Mouse (Mus musculus) left cerebral cortex, adult 18-20 months (tissue): Measurements from ENCODE around the gene Col25a1. TPM values are rescaled to one million over a fixed set of nuclear protein-coding genes. Genes with fewer than 3 reads are reported as not detected.
A peak's percentile ranks its signal among the peaks of the same experiment; 100 is the strongest.

Source experiments
- DNase-seq, 2 experiments: peaks; one replicate each; pipeline ENCODE4 v3.0.0; 2021 to 2022; ENCODE audit warnings: low spot score in 2 of 2, mixed read lengths in 1 of 2
- total RNA-seq, 2 experiments: library from RNA; stranded (reverse); gene quantifications; 2 replicates each; pipeline ENCODE4 v1.2.3; 2021

Col25a1 gene
- total RNA-seq, 2 experiments from 2014 or later, result 39.5 to 41.4 TPM

GRCm38 (mm10) chr3:130160902-130161301, 29.6 kb downstream of the Col25a1 start:
- no peak for DNase-seq

DNA sequence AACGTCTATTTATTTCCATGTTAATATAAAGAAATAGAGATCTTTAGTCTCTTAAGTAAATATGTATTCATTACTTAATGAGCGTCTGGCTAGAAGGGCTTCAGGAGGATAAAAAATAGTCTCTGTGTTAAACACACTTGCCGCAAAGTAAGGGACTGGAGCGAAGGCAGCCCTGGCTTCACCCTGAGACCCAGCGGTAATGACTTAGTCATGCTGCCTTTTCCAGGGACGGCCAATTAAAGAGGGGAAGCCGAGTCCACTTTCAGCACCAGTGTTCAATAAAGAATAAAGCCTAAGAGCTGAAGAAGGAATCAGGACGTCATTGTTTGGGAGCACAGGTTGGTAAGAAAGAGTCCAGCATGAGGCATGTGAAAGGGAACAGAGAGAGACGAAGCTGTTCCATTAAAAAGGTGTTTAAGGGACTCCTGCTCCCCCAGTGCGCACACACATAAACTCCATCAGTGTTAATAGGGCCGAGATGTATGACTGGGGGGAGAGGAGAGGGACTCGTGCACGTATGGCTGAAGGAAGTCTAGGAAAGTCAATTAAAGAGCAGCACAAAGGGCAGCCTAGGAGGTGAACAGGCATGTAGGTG, 30.1 kb downstream of the Col25a1 start:
- DNase-seq, result no peak

GRCm38 (mm10) chr3:130166875-130167274, 35.6 kb downstream of the Col25a1 start:
- DNase-seq, result no peak

GRCm38 (mm10) chr3:130172764-130173163, 41.5 kb downstream of the Col25a1 start:
- no peak for DNase-seq

- DNase-seq, result peak; percentile 55 to 74
These were observed 49.1 kb downstream of the Col25a1 start for GRCm38 (mm10) chr3:130180181-130180940.

DNA sequence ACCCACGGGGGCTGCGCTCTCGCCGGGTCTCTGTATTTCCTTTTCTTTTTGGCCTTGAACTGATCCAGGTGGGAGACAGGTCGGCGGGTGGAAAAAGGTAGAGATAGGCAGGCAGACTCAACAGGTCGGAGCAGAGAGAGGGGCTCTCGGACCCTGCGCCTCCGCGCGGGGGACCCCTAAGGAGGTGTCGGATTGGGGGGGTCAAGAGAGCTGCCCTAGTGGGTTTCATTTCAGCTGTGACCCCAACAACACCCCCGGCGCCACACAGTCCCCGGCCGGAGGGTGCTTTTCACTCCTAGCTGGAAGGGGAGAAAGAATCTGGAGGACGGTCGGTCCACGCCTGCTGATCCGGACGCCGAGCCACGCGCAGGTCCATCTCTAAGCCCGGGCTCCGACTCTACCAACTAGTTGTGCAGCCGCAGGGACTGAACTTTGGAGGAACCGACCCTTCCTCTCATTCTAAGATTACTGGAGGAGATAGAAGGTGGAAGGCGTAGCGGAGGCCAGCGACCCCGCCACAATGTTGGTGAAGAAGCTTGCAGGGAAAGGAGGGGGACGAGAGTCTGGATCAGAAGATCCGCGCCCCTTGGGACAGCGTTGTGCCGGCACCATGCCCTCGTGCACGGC, 49.8 kb downstream of the Col25a1 start:
- peak in 1 of 2 experiments; percentile 7 for DNase-seq

DNA sequence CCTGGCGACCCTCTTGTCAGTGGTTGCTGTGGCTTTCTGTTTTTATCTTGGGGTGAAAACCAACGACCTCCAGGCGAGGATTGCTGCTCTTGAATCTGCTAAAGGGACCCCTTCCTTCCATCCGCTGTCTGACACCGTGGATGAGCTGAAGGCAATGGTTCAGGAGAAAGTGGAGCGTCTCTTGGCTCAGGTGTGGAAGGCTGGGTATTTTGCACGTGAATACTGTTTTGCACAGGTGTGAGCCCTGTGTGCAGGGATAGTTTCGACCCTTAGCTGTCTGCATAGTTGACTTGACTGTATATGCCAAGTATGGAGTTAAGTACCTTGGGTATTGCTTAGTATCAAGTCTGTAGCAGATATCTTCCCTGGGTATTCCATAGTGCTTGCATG, 50.3 kb downstream of the Col25a1 start:
- no peak for DNase-seq

GRCm38 (mm10) chr3:130182450-130182849, 51.1 kb downstream of the Col25a1 start:
- no peak for DNase-seq

DNA sequence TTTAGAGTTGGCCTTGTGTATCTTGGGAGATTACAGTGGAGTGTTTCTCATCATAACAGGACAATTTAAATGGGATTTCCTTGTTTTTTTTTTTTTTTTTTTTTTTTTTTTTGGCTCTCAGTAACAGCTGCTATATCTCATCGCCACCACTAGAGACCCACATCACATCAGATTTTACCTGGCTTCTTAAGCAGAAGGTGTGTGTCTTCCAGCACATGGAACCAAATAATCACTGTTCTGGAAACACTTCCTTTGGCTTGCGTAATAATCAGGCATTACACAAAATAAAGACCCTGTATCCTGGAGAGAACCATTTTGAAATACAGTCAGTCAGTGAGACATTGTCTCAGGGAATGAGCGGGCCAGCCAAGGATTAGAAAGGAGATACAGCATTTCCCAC, 53.8 kb downstream of the Col25a1 start:
- DNase-seq, result no peak

- DNase-seq, result no peak
These were observed 56.3 kb downstream of the Col25a1 start for GRCm38 (mm10) chr3:130187588-130187987.

DNA sequence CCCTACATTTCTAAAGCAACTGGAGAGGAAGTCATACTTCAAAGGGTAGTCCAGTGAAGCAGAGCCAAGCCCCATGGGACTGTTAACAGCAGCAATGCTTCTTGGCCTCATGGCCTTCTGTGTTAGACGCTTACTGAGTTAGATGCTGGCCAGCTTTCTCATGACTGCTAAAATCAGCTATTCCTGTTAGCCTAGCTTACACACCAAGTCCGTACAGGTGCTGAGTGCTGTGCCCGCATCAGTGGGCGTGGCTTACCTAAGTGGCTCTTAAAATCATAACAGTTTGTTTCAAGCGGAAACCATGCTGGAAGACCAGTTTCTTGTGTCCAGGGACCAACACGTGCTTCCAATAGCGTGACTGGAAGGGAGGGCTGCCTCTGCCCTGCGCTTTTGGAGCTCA, 62.1 kb downstream of the Col25a1 start:
- no peak for DNase-seq

DNA sequence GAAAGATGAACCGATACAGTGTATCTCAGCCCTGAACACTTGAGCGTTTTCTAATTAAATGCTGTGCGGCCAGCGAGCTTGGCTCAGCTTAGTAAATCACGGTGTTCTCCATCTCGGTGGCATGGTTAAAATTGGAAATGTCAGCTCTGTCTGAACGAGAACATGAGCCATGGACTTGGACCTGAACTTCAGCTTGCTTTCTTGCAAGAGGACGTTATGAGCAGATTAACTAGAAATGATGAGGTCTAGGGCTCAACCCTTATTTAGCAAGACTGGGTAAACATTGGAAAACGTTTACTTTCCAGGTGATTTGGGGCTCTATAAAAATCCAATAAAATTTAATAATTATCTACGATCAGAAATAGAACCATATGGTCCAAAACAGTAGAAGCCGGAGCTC, 83.3 kb downstream of the Col25a1 start:
- no peak for DNase-seq

GRCm38 (mm10) chr3:130216141-130216540, 84.8 kb downstream of the Col25a1 start:
- DNase-seq, result no peak

DNA sequence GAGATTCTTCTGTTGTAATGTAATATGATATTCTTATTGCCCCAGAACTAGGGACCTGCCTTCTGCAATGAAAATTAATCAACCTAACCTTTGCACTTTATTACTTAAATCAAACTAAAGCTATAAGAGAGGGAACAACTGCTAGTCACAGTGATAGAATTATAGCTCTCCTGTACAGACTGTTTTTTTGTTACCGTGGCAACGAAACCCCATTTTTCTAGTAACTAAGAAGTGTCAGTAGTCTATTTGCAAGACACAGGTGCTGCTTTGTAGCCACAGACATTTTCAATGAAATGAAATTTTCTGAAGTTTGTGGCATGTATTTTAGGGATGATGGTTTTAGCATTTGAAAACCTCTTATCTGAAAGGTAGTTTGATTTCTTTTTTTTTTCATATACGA, 85.3 kb downstream of the Col25a1 start:
- no peak for DNase-seq

DNA sequence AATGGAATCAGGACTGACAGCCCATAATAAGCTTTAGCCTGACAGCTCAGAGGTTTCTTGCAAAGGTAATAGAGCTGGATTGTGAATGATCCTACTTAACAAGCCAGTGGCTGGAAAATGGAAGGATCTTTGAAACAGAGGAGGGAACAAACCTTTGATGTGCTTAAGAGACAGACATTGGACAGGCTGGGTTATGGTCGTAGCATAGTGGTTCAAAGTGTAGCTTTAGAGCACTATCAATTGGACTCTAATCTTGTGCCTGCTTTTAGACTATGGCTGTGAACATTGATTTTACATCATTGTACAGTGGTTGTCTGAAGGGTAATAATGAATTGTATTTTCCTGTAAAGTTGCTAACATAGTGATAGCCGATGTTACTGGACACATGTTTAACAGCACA, 86.4 kb downstream of the Col25a1 start:
- no peak for DNase-seq

- no peak for DNase-seq
These were observed 87.0 kb downstream of the Col25a1 start for GRCm38 (mm10) chr3:130218232-130218728.

- DNase-seq, result no peak
These were observed 89.5 kb downstream of the Col25a1 start for GRCm38 (mm10) chr3:130220811-130221210.

GRCm38 (mm10) chr3:130228186-130228585, 96.9 kb downstream of the Col25a1 start:
- no peak for DNase-seq

GRCm38 (mm10) chr3:130232944-130233343, 101.6 kb downstream of the Col25a1 start:
- no peak for DNase-seq

- DNase-seq, result no peak
These were observed 103.9 kb downstream of the Col25a1 start for GRCm38 (mm10) chr3:130235233-130235632.

- no peak for DNase-seq
These were observed 104.8 kb downstream of the Col25a1 start for GRCm38 (mm10) chr3:130236129-130236528.

DNA sequence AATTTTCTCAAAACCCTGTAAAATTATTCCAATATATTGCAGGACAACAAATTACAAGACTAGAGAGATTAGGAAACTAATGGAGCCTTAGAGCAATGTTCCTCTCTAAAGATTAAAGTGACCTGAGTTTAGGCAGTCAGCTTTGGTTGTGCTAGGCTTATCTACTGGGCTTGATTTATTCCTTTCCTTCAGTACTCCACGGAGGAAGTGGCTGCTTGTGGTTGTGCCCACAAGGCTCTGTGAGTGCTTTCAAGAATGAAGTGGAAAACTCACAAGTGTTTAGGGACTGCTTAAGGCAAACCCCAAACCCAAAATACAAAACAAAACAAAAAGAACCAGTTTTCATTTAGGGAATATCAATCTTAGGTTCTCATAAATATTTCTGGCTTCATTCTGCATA, 106.6 kb downstream of the Col25a1 start:
- DNase-seq, result no peak
